Mouse (Mus musculus) intestine, embryonic 16.5 days (tissue): ENCODE results near the gene Selenom. TPM values are rescaled to one million over a fixed set of nuclear protein-coding genes. Genes with fewer than 3 reads are reported as not detected.
A peak's percentile ranks its signal among the peaks of the same experiment; 100 is the strongest.

Source experiments
- ATAC-seq: fragments of 200-750 bp; cut with Nextera tagmentation; 2 replicates; pipeline ENCODE4 v1.8.0; 2017; ENCODE audit warnings: moderate TSS enrichment, moderate library complexity
- H3K27ac ChIP-seq: fragments of 300-500 bp; sonication (generic); 2 replicates; pipeline ENCODE4 v1.5.1; 2014; ENCODE audit warnings: mild to moderate bottlenecking, low read length
- H3K27me3 ChIP-seq: fragments of 300-500 bp; sonication (generic); replicated peaks from 2 replicates; pipeline ENCODE4 v1.6.1; 2014; ENCODE audit warnings: low read length, control low read depth, mixed read lengths; ENCODE audit not compliant: control insufficient read depth, insufficient read depth
- H3K36me3 ChIP-seq: fragments of 300-500 bp; sonication (generic); 2 replicates; pipeline ENCODE4 v1.6.1; 2014; ENCODE audit warnings: low read length, control low read depth; ENCODE audit not compliant: control insufficient read depth, insufficient read depth
- H3K4me1 ChIP-seq: fragments of 300-500 bp; sonication (generic); 2 replicates; pipeline ENCODE4 v1.6.1; 2014; ENCODE audit warnings: low read length, control low read depth, mixed read lengths; ENCODE audit not compliant: control insufficient read depth, insufficient read depth
- H3K4me2 ChIP-seq: fragments of 300-500 bp; sonication (generic); 2 replicates; pipeline ENCODE4 v1.6.1; 2014; ENCODE audit warnings: low read depth, low read length, control low read depth
- H3K4me3 ChIP-seq: fragments of 300-500 bp; sonication (generic); 2 replicates; pipeline ENCODE4 v1.5.1; 2014; ENCODE audit warnings: mild to moderate bottlenecking, low read length
- H3K9ac ChIP-seq: fragments of 300-500 bp; sonication (generic); 2 replicates; pipeline ENCODE4 v1.6.1; 2014; ENCODE audit warnings: low read depth, low read length
- H3K9me3 ChIP-seq: fragments of 300-500 bp; sonication (generic); 2 replicates; pipeline ENCODE4 v1.6.1; 2016; ENCODE audit warnings: low read length, control low read depth; ENCODE audit not compliant: control insufficient read depth
- WGBS: fragments of 180-500 bp; shearing (Covaris S2); extraction: QIAGEN DNeasy Blood & Tissue Kit; methylation state at CpG from one replicate; pipeline ENCODE4 v1.1.7; 2014; 5-methylcytosine and 5-hydroxymethylcytosine counted together
- polyA plus RNA-seq: library from polyadenylated mRNA; unstranded; fragments of >200 nt; fragmentation: Nextera tagmentation; extraction: Ambion mirVana; gene quantifications from 2 replicates; pipeline ENCODE4 v1.2.1, GENCODE M21; 2015

Selenom gene
- polyA plus RNA-seq, 1 experiment from 2014 or later: 185 TPM

DNA sequence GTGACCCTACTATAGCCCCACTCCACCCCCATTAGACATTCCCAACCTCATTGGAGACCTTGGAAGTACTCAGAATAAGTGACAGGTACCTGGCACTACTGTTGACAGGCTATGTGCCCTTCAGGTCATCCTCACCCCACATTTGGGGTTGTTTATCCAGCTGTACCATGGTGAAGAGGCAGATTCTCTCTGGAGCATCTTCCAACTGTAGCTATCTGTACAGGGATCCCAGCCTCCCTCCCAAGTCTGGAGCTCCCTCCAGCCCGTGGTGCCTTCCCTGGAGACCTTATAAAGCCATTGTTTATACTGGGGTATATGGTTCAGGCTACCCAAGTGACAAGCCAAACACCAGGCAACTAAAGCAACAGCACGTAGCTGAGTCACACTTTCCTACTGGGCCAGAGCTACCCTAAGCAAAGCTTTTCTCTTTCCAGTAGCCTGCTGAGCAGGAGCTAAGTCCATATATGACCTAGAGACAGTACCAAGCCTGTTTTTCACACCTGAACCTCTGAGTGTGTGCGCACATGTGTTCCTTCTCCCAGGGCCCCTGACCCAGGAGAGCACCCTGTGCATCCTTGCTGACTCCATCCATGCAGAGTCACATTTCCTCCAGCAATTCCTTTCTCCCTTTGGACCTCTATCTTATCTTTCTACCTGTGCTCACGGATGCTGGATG, 4.7 kb downstream of the Selenom start:
- Histone ChIP-seq H3K9ac (no peak overlapping the region), H3K27ac (0 out of 2 replicates have a peak overlapping the region, but pooled peaks have one; percentile 29), H3K36me3 (peaks cover 7% of the 10 kb centered on the region), H3K4me2 (no peak overlapping the region), H3K4me1 (peaks cover 22% of the 10 kb centered on the region), H3K27me3 (no peaks in the 10 kb centered on the region; the same call in 1 of the 2 replicates), H3K4me3 (no peak overlapping the region), H3K9me3 (no peaks in the 10 kb centered on the region)
- no peak for ATAC-seq
- 62% methylated on average over 4 of the region's 4 CpGs for WGBS

DNA sequence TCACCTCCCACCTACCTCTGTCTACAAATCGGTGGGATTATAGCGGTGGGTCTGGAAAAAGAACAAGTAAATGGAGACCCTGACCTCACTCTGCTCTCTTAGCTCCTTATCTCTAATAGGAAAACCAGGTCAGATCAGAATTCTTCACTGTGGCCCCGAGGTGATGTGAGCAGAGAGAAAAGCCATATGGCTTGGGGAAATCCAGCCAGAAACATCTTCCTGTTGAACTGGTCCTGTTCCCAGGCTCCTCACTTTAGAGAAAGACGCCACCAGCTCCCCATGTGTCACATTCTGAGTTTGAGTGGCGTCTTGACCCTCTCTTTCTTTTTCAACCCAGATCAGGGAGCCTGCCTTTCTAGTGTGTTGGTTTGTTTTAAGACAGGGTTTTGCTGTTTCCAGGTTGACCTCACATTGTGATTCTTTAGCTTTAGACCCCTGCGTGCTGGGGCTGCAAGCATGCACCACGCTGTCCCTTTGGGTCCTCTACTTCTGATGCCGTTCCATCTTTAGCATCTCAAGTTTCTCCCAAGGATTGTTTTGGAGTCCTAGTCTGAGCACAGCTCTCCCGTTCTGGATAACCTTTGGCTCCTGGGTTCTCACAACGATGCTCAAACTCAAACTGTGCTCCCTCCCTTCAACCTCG, 5.4 kb downstream of the Selenom start:
- no peak overlapping the region for H3K4me3 ChIP-seq

DNA sequence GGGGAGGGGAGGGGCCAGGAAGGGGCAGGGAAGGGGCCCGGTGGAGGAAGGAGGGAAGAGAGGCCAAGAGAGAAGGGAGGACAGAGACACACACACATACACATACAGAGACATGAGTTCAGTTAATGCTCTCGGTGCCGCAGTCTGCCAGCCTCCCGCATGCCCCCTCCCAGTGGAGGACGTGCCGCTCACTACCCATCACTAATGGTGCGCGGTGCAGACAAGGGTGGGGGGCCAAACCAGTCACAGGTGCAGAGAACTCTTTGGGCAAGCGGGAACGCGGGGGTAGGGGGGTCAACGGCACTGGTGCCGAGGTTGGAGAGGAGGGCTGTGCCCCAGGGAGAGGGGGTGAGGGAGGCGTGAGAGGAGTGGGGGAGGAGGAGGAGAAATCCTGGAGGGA, 6.4 kb downstream of the Selenom start:
- Histone ChIP-seq H3K27me3 (no peaks in the 10 kb centered on the region; the same call in 1 of the 2 replicates), H3K9me3 (no peaks in the 10 kb centered on the region), H3K9ac (no peak overlapping the region), H3K4me3 (no peak overlapping the region), H3K27ac (no peak overlapping the region), H3K4me1 (peaks cover 18% of the 10 kb centered on the region), H3K4me2 (no peak overlapping the region), H3K36me3 (peaks cover 13% of the 10 kb centered on the region)
- WGBS: 81% methylated on average over 14 of the region's 14 CpGs
- no peak for ATAC-seq

More for the DNA sequence above, 5.4 kb downstream of the Selenom start:
- H3K4me2 ChIP-seq: no peak overlapping the region
- WGBS: 79% methylated on average over 11 of the region's 11 CpGs
- peaks cover 22% of the 10 kb centered on the region for H3K4me1 ChIP-seq
- no peak overlapping the region for H3K9ac ChIP-seq
- no peak for ATAC-seq
- H3K36me3 ChIP-seq: peaks cover 7% of the 10 kb centered on the region
- H3K27ac ChIP-seq: 0 out of 2 replicates have a peak overlapping the region, but pooled peaks have one; percentile 29
- H3K9me3 ChIP-seq: no peaks in the 10 kb centered on the region
- H3K27me3 ChIP-seq: no peaks in the 10 kb centered on the region; the same call in 1 of the 2 replicates

- H3K4me1 ChIP-seq: peaks cover 12% of the 10 kb centered on the region
- no peak overlapping the region for H3K27ac ChIP-seq
- H3K27me3 ChIP-seq: no peaks in the 10 kb centered on the region; the same call in 1 of the 2 replicates
- no peak overlapping the region for H3K4me2 ChIP-seq
- H3K4me3 ChIP-seq: no peak overlapping the region
- no peaks in the 10 kb centered on the region for H3K9me3 ChIP-seq
- WGBS: 88% methylated on average over 23 of the region's 23 CpGs
- no peak overlapping the region for H3K9ac ChIP-seq
- ATAC-seq: no peak
- H3K36me3 ChIP-seq: peaks cover 13% of the 10 kb centered on the region
Measured at GRCm38 (mm10) chr11:3521339-3522224, 7.1 kb downstream of the Selenom start.

GRCm38 (mm10) chr11:3522285-3523000, 8.0 kb downstream of the Selenom start:
- Histone ChIP-seq H3K4me2 (no peak overlapping the region), H3K4me3 (no peak overlapping the region), H3K4me1 (peaks cover 3% of the 10 kb centered on the region; the same call in 1 of the 2 replicates), H3K27ac (no peak overlapping the region), H3K9me3 (no peaks in the 10 kb centered on the region), H3K9ac (no peak overlapping the region), H3K27me3 (no peaks in the 10 kb centered on the region), H3K36me3 (peaks cover 18% of the 10 kb centered on the region)
- ATAC-seq: no peak
- WGBS: 96% methylated on average over 17 of the region's 17 CpGs

DNA sequence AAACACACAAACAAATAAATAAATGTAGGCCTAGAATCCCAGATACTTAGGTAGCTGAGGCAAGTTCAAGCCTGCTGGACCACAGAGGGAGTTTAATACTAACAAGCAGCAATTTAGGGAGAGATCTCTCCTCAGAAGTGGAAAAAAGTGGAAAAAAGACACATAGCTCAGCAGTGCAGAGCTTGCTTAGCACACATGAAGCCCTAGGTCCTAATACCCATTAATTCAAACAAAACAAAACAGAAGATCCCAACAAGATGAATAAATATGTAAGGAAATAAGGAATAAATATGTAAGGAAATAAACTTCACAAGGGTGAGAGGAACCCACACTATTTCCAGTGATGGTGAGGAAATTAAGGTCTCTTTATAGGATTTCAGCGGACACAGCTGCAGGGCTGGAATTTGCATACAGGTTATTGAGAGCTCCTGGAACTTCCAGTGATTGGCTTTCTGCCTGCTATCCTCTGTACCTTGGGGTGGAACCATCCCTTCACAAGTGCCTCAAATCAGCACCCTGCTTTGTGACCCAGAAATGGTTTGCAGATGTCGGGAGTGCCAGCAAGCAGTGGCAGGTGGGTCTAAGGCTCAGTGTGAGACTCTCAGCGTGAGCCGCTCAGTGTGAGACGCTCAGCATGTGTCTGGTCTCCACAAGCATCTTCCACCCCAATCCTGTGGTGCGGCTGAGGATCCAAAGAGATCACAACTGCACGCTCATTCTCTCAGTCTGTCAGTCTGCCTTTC, 9.5 kb downstream of the Selenom start:
- WGBS: 89% methylated on average over 7 of the region's 7 CpGs

DNA sequence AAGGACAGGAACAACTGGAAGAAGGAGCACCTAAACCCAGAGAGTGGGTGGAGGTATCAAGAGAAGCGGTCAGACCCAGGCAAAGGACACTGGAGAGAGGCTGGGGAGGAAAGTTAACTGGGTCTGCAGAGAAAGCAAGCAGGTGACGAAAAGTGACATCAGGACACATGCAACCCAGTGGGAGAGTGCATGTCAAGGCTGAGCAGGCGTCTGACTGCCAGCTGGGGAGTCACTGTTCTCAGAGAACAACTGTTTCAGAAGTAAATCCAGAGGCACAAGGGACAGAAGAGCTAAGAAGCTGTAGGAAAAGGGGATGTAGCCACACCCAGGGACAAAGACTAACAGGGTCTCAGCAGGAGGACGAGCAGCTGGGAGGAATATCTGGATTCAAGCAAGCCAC, 11.1 kb downstream of the Selenom start:
- Histone ChIP-seq H3K36me3 (peaks cover 29% of the 10 kb centered on the region), H3K27me3 (no peaks in the 10 kb centered on the region), H3K4me3 (no peak overlapping the region), H3K9me3 (no peaks in the 10 kb centered on the region), H3K27ac (no peak overlapping the region), H3K9ac (no peak overlapping the region), H3K4me2 (no peak overlapping the region), H3K4me1 (no peaks in the 10 kb centered on the region)
- 89% methylated on average over 4 of the region's 4 CpGs for WGBS
- no peak for ATAC-seq

More for the DNA sequence above, 9.5 kb downstream of the Selenom start:
- no peak overlapping the region for H3K4me2 ChIP-seq
- H3K9me3 ChIP-seq: no peaks in the 10 kb centered on the region
- no peak overlapping the region for H3K9ac ChIP-seq
- no peak for ATAC-seq
- H3K27ac ChIP-seq: no peak overlapping the region
- H3K4me1 ChIP-seq: no peaks in the 10 kb centered on the region
- peaks cover 24% of the 10 kb centered on the region for H3K36me3 ChIP-seq
- H3K4me3 ChIP-seq: no peak overlapping the region
- H3K27me3 ChIP-seq: no peaks in the 10 kb centered on the region

DNA sequence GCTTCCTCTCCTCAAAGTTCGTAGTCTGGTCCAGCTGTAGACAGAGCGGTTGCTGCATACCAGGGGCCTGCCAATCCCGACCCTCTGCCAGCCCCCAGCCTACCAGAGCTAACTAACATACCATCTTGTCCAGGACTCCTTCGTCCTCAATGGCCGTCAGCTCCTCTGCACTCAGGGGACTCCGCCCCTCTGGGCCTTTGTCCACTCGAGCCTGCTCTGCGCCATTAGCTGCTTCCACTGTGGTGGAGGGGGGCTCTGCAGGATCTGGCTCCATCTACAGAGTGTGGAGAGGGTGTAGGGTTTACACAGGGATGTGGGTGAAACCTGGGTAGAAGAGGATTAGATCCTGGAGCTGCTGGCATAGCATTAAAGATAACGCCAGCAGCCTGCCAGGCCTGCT, 11.7 kb downstream of the Selenom start:
- peaks cover 31% of the 10 kb centered on the region for H3K36me3 ChIP-seq
- ATAC-seq: no peak
- H3K4me1 ChIP-seq: no peaks in the 10 kb centered on the region
- WGBS: 83% methylated on average over 9 of the region's 9 CpGs
- no peaks in the 10 kb centered on the region for H3K27me3 ChIP-seq
- no peak overlapping the region for H3K4me3 ChIP-seq
- H3K4me2 ChIP-seq: no peak overlapping the region
- no peak overlapping the region for H3K9ac ChIP-seq
- no peaks in the 10 kb centered on the region for H3K9me3 ChIP-seq
- H3K27ac ChIP-seq: no peak overlapping the region
